Mouse (Mus musculus): ENCODE measurements around the gene Cdip1. TPM values are rescaled to one million over a fixed set of nuclear protein-coding genes. Genes with fewer than 3 reads are reported as not detected.

The Cdip1 gene
- polyA plus RNA-seq, 1 experiment from 2014 or later, result 125 TPM

- H3K36me3 ChIP-seq (ENCODE audit: control insufficient read depth, insufficient read depth, low read length), result peaks cover 20% of the 10 kb centered on the region
- 91% methylated on average over 4 of the region's 4 CpGs for WGBS
Measured at GRCm38 (mm10) chr16:4711173-4711572, 78.9 kb downstream of the Cdip1 start.

GRCm38 (mm10) chr16:4705541-4705940 is 84.6 kb downstream of the Cdip1 start:
- WGBS, result 76% methylated on average over 4 of the region's 4 CpGs
- Histone ChIP-seq H3K36me3 (ENCODE audit: control insufficient read depth, insufficient read depth, low read length) (peaks cover 55% of the 10 kb centered on the region), H3K4me1 (ENCODE audit: control insufficient read depth, insufficient read depth, low read length) (no peaks in the 10 kb centered on the region), H3K27ac (ENCODE audit: low read depth, low read length) (no peak overlapping the region), H3K9me3 (ENCODE audit: control insufficient read depth, low read length) (no peaks in the 10 kb centered on the region), H3K4me3 (ENCODE audit: low read depth, low read length) (no peak overlapping the region), H3K9ac (replicated peaks; ENCODE audit: low read depth, low read length) (no peak overlapping the region), H3K27me3 (ENCODE audit: control insufficient read depth, insufficient read depth, low read length) (no peaks in the 10 kb centered on the region), H3K4me2 (ENCODE audit: low read depth, low read length) (no peak overlapping the region)
- no peak for ATAC-seq (ENCODE audit: low read depth)

More at GRCm38 (mm10) chr16:4711173-4711572, 78.9 kb downstream of the Cdip1 start:
- Histone ChIP-seq H3K4me3 (ENCODE audit: low read depth, low read length) (no peak overlapping the region), H3K9ac (replicated peaks; ENCODE audit: low read depth, low read length) (no peak overlapping the region), H3K27me3 (ENCODE audit: control insufficient read depth, insufficient read depth, low read length) (no peaks in the 10 kb centered on the region), H3K9me3 (ENCODE audit: control insufficient read depth, low read length) (no peaks in the 10 kb centered on the region), H3K4me1 (ENCODE audit: control insufficient read depth, insufficient read depth, low read length) (no peaks in the 10 kb centered on the region), H3K27ac (ENCODE audit: low read depth, low read length) (no peak overlapping the region), H3K4me2 (ENCODE audit: low read depth, low read length) (no peak overlapping the region)
- ATAC-seq (ENCODE audit: low read depth), result no peak

GRCm38 (mm10) chr16:4702646-4703045 is 87.4 kb downstream of the Cdip1 start:
- H3K4me1 ChIP-seq (ENCODE audit: control insufficient read depth, insufficient read depth, low read length), result no peaks in the 10 kb centered on the region
- no peak for ATAC-seq (ENCODE audit: low read depth)
- no peak overlapping the region for H3K27ac ChIP-seq (ENCODE audit: low read depth, low read length)

GRCm38 (mm10) chr16:4701211-4701610 is 88.9 kb downstream of the Cdip1 start:
- Histone ChIP-seq H3K4me2 (ENCODE audit: low read depth, low read length) (no peak overlapping the region), H3K36me3 (ENCODE audit: control insufficient read depth, insufficient read depth, low read length) (peaks cover 64% of the 10 kb centered on the region), H3K9ac (replicated peaks; ENCODE audit: low read depth, low read length) (no peak overlapping the region), H3K4me1 (ENCODE audit: control insufficient read depth, insufficient read depth, low read length) (no peaks in the 10 kb centered on the region), H3K4me3 (ENCODE audit: low read depth, low read length) (no peak overlapping the region), H3K27ac (ENCODE audit: low read depth, low read length) (no peak overlapping the region), H3K9me3 (ENCODE audit: control insufficient read depth, low read length) (no peaks in the 10 kb centered on the region), H3K27me3 (ENCODE audit: control insufficient read depth, insufficient read depth, low read length) (no peaks in the 10 kb centered on the region)
- no peak for ATAC-seq (ENCODE audit: low read depth)
- 97% methylated on average over 3 of the region's 3 CpGs for WGBS

More at GRCm38 (mm10) chr16:4702646-4703045, 87.4 kb downstream of the Cdip1 start:
- Histone ChIP-seq H3K4me2 (ENCODE audit: low read depth, low read length) (no peak overlapping the region), H3K9ac (replicated peaks; ENCODE audit: low read depth, low read length) (no peak overlapping the region), H3K27me3 (ENCODE audit: control insufficient read depth, insufficient read depth, low read length) (no peaks in the 10 kb centered on the region), H3K9me3 (ENCODE audit: control insufficient read depth, low read length) (no peaks in the 10 kb centered on the region), H3K4me3 (ENCODE audit: low read depth, low read length) (no peak overlapping the region), H3K36me3 (ENCODE audit: control insufficient read depth, insufficient read depth, low read length) (peaks cover 66% of the 10 kb centered on the region)
- 84% methylated on average over 1 of the region's 1 CpGs for WGBS

Other genes with a start within 250 kb of the Cdip1 start
- 22.7 and 30.7 TPM in 2 replicates for gene Srl, start 248.5 kb downstream of the Cdip1 start, polyA plus RNA-seq (2014; fragmentation: Nextera tagmentation; extraction: Ambion mirVana)
- 7.2 and 7.8 TPM in 2 replicates for gene Tfap4, start 230.4 kb downstream of the Cdip1 start, polyA plus RNA-seq (2014; fragmentation: Nextera tagmentation; extraction: Ambion mirVana)
- 13.2 and 20.3 TPM in 2 replicates for gene Glis2, start 195.6 kb downstream of the Cdip1 start, polyA plus RNA-seq (2014; fragmentation: Nextera tagmentation; extraction: Ambion mirVana)
- gene Pam16, start 165.3 kb downstream of the Cdip1 start, polyA plus RNA-seq (2014; fragmentation: Nextera tagmentation; extraction: Ambion mirVana), result 179 and 194 TPM in 2 replicates
- gene Vasn, start 150.4 kb downstream of the Cdip1 start, polyA plus RNA-seq (2014; fragmentation: Nextera tagmentation; extraction: Ambion mirVana), result 4.4 and 6.3 TPM in 2 replicates
- gene Dnaja3, start 150.3 kb downstream of the Cdip1 start, polyA plus RNA-seq (2014; fragmentation: Nextera tagmentation; extraction: Ambion mirVana), result 55.0 and 61.9 TPM in 2 replicates
- 28.0 and 28.6 TPM in 2 replicates for gene Coro7, start 110.5 kb downstream of the Cdip1 start, polyA plus RNA-seq (2014; fragmentation: Nextera tagmentation; extraction: Ambion mirVana)
- gene Nmral1, start 70.9 kb downstream of the Cdip1 start, polyA plus RNA-seq (2014; fragmentation: Nextera tagmentation; extraction: Ambion mirVana), result 57.2 and 63.7 TPM in 2 replicates
- gene Hmox2, start 63.9 kb downstream of the Cdip1 start, polyA plus RNA-seq (2014; fragmentation: Nextera tagmentation; extraction: Ambion mirVana), result 106 and 126 TPM in 2 replicates
- 0.85 and 0.86 TPM in 2 replicates for gene 4930562C15Rik, start 45.1 kb upstream of the Cdip1 start, polyA plus RNA-seq (2014; fragmentation: Nextera tagmentation; extraction: Ambion mirVana)
- 63.6 and 65.0 TPM in 2 replicates for gene Ubald1, start 90.0 kb upstream of the Cdip1 start, polyA plus RNA-seq (2014; fragmentation: Nextera tagmentation; extraction: Ambion mirVana)
- 125 and 128 TPM in 2 replicates for gene Mgrn1, start 96.0 kb upstream of the Cdip1 start, polyA plus RNA-seq (2014; fragmentation: Nextera tagmentation; extraction: Ambion mirVana)
- 135 and 140 TPM in 2 replicates for gene Nudt16l1, start 148.5 kb upstream of the Cdip1 start, polyA plus RNA-seq (2014; fragmentation: Nextera tagmentation; extraction: Ambion mirVana)
- gene Anks3, start 173.9 kb upstream of the Cdip1 start, polyA plus RNA-seq (2014; fragmentation: Nextera tagmentation; extraction: Ambion mirVana), result 62.2 and 62.5 TPM in 2 replicates
- not detected in 2 replicates for gene Sept12, start 207.6 kb upstream of the Cdip1 start, polyA plus RNA-seq (2014; fragmentation: Nextera tagmentation; extraction: Ambion mirVana)
- gene Smim22, start 217.0 kb upstream of the Cdip1 start, polyA plus RNA-seq (2014; fragmentation: Nextera tagmentation; extraction: Ambion mirVana), result not detected in 2 replicates
- gene Rogdi, start 223.3 kb upstream of the Cdip1 start, polyA plus RNA-seq (2014; fragmentation: Nextera tagmentation; extraction: Ambion mirVana), result 171 and 200 TPM in 2 replicates